Mouse (Mus musculus): Measurements from ENCODE around the gene Rcan1.

DNA sequence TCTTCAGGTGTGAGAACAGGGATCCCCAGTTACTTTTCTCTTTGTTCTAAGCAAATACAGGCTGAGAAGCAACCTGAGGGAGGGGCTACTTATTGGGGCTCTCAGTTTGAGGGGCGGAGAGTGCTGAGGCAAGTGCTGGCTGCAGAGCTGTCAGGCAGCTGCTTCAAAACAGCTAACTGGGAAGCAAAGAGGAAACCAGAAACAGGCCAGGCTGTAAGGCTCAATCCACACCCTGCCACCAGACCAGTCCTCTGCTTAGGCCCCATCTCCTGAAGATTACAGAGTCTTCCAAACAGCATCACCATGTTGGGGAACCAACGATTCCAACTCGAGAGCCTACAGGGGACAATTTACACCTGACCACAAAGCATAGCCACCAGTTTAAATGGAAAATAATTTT is 2.2 kb upstream of the Rcan1 start:
- no peak for TF ChIP-seq POLR2A (IDR thresholded peaks at IDR 0.05; ENCODE audit: borderline replicate concordance, extremely low read depth, insufficient read depth, insufficient read length, poor library complexity, severe bottlenecking)
- no peak for TF ChIP-seq CTCF (IDR thresholded peaks at IDR 0.05; ENCODE audit: borderline replicate concordance, extremely low read depth, insufficient read depth, insufficient read length)
